Mouse (Mus musculus) right cerebral cortex, adult 18-20 months (tissue): ENCODE measurements at regions not wholly inside any gene's neighbourhood (a gene's known extent, or its start where the extent isn't known, plus 50 kb on each side); places are given as distances from the start of the nearest gene placed in this dataset.
"Not testable (repeated sequence)": the region's sequence is repeated elsewhere in the genome, so short reads cannot be mapped to it uniquely, and the experiment has no call there.

Experiments
- DNase-seq: peaks from one replicate; pipeline ENCODE4 v3.0.0; 2022; ENCODE audit warnings: mixed read lengths

DNA sequence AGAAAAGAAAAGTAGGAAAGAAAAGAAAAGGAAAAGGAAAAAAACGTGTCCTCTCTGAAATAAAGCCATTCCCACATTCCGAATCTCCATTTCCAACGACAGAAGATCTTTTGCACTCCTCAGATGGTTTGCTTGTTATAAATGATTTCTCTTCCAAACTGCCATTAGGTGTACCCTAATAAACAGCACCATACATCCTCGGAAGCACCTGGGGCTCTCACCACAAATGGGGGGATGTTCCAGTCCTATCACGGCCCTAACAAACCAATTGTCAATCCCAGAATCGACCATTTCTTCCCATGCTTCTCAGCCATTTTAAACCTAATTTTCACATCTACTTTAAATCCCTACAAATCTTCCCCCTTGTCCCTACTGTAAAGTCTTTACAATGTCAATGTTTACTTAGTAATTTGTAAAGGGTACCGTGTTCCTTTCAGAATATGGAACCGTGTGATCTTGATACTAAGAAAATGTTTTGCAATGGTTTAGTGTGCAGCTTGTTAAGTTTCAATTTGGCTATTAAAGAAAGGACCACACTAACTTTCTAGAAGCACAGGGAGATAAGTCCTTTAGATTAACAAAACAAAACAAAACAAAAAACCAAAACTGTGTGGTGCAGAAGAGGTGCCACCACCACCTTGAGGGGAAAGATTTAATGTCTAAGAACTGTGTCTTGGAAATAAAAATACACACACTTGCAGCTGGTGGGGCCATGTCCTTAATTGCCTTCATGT is 66.6 kb upstream of the Chd2 start:
- DNase-seq: no peak

DNA sequence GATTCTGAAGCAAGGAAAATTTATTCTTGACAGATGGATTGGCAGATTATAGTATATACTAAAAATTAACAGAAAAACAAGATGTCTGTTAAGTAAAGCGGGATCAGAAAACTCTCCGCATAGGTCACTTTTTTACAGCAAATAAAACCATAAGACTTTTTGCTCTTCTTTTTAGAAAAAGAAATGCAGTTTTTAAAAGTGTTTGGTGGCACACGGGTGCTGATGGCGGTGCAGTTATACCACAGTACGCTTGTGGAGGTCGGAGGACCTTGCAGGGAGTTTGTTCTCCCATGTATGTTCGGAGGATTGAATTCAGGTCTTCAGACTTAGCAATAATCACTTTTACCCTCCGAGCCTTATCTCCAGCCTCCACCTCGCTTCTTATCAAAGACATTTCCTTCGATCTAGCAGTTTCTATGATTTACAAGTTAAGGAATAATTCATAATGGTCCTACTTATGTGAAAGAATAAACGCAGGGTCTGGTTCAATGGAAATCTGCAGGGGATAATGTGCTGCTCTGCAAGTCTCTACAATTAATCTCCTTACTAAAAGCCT is 65.9 kb upstream of the Chd2 start:
- no peak for DNase-seq

GRCm38 (mm10) chr7:73606677-73607449 is 65.2 kb upstream of the Chd2 start:
- DNase-seq: peak; percentile 94

DNA sequence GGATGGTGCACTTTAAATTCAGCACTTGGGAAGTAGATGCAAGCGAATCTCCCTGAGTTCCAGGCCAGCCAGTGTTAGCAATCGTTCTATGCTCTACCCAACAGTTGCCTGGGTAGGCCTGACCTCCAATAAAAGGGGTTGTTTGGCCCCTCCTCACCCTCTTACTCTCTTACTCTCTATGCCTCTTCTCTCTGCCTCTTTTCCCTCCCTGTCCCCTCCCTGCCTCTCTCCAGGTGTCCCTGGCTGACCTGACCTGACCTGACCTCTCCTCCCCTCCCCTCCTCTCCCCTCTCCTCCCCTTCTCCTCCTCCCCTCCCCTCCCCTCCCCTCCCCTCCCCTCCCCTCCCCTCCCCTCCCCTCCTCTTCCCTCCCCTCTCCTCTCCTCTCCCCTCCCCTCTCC is 63.0 kb upstream of the Chd2 start:
- DNase-seq: no peak

DNA sequence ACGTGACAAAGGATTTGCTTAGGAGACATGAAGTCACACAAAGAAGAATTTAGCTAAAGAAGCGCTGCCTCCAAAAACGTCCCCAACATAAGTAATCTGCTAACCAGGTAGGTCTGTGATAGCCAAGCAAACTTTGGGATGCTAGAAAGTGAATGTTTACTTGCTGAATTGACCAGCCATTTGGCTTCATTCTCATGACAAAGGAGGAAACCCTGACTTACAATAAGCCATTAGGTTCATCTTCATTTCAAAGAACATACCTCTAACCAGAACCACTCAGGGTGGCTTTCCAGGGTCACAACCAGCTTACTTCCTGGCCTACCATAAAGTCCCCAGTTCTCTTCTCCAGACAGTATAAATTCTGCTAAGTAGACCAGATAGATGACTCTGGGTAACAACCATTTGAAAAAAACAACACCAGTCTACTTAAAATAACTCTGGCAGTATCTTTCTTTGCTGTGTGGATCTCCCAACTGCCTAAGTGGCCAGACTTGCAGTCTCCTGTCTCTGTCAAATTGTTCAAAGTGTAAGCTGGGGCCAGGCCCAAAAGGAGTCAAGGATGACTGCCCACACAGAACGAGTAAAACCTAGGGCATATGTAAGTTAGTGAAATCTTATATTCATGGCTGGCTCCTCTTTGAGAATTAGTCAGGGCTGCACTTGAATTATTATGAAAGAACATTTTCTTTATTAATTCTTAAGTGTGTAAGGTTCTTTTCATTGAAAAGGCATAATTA is 61.4 kb upstream of the Chd2 start:
- DNase-seq: no peak

DNA sequence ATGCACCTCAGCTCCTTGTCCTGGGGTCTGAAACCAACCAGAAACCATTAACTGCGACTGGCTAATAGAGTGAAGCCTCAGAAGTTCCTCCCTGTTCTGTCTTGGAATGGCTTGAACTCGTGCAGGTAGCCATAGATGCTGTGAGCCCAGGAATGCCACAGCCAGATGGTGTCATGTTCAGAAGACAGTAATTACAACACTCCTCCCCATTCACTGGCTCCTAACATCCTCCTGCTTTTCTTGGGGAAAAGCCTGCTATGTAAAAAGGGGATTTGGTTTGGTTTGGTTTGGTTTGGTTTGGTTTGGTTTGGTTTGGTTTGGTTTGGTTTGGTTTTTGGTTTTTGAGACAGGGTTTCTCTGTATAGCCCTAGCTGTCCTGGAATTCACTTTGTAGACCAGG is 59.7 kb upstream of the Chd2 start:
- DNase-seq: no peak

DNA sequence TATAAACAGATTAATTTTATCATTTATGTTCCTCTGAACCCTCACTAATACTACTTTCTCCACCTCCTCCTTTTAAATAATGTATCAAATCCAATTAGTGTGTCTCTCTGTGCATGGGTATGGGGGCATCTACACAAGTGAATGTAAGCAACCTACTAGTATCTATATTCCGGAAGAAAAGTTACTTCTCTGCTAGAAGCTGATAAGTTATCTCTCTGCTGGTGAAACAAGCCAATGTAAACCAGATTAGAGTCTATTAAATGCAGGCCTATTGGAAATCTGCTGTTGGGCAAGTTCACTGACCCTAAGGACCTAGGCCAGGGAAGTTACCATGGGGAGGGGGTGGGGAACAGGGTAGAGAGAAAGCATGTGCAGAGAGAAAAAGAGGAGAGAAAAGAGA is 59.1 kb upstream of the Chd2 start:
- DNase-seq: no peak

- DNase-seq: not testable (repeated sequence)
Measured at GRCm38 (mm10) chr7:73600003-73600385, 58.4 kb upstream of the Chd2 start.

DNA sequence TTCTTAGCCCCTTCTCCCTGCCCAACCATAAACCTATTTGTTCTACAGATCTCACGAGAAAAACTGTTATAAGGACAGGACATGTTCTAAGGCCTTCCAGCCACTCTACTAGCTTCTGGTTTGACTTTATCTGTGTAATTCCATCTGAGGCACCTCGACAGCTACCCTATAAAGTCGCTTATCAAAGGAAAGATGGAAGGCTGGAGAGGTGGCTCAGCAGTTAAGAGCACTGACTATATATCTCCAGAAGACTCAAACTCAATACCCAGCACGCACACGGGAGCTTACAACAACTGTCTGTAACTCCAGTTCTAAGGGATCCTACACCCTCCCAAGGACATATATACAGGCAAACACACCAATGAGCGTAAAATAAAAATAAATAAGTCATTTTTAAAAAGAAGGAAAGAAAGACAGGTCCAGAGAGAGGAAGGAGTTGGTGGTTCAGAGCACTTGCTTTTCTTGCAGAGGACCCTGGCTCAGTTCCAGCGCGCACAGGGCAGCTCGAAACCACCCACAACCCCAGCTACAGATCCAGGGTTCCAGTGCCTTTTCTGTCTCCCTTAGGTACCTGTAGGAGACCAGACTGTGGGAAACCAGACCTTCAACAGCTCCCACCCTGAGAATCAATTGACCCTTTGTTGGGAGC is 57.8 kb upstream of the Chd2 start:
- no peak for DNase-seq

GRCm38 (mm10) chr7:73597968-73598367 is 56.3 kb upstream of the Chd2 start:
- no peak for DNase-seq

- DNase-seq: no peak
Measured at GRCm38 (mm10) chr7:73596866-73597840, 55.5 kb upstream of the Chd2 start.

- no peak for DNase-seq
Measured at GRCm38 (mm10) chr7:73596415-73596814, 54.8 kb upstream of the Chd2 start.

DNA sequence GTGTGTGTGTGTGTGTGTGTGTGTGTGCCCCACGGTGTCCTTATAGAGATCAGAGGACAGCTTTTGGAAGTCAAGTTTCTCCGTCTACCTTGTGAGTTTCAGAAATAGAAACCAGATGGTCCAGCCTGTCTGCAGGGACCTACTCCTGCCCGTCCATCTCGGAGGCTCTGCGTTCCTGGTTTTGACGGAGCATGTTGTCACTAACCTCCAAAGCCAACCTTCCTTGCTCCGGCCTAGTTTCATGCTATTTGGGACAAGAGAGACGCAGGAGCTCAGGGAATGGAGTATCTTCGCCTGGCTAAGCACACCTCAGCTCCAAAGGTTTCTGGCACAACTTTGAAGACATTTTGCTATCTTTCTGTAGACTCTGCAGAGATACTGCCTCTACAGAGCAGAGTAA is 54.2 kb upstream of the Chd2 start:
- no peak for DNase-seq

- DNase-seq: peak; percentile 87
Measured at GRCm38 (mm10) chr7:73595140-73595825, 53.7 kb upstream of the Chd2 start.

- DNase-seq: no peak
Measured at GRCm38 (mm10) chr7:73594492-73595139, 53.0 kb upstream of the Chd2 start.

GRCm38 (mm10) chr7:73593645-73594385 is 52.2 kb upstream of the Chd2 start:
- DNase-seq: no peak

GRCm38 (mm10) chr7:73592857-73593256 is 51.2 kb upstream of the Chd2 start:
- DNase-seq: no peak
